Mouse (Mus musculus): ENCODE data around the gene Bricd5.

Bricd5 gene

DNA sequence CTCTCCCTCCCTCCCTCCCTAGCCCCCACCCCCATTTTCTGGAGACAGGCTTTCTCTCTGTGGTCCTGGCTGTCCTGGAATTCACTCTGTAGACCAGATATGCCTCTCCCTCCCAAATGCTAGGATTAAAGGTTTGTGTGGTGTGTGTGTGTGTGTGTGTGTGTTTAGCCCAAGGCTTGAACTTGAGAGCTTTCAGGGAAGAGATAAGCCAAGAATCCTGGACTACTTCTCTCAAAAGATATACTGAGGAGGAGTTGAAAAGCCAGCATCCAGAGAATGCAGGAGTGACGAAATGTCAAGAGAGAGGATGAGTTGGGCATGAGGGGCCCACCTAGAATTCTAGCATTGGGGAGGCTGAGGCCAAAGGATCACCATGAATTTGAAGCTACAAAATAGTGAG is 10.8 kb upstream of the Bricd5 start:
- no peak for DNase-seq (ENCODE audit: low spot score)

DNA sequence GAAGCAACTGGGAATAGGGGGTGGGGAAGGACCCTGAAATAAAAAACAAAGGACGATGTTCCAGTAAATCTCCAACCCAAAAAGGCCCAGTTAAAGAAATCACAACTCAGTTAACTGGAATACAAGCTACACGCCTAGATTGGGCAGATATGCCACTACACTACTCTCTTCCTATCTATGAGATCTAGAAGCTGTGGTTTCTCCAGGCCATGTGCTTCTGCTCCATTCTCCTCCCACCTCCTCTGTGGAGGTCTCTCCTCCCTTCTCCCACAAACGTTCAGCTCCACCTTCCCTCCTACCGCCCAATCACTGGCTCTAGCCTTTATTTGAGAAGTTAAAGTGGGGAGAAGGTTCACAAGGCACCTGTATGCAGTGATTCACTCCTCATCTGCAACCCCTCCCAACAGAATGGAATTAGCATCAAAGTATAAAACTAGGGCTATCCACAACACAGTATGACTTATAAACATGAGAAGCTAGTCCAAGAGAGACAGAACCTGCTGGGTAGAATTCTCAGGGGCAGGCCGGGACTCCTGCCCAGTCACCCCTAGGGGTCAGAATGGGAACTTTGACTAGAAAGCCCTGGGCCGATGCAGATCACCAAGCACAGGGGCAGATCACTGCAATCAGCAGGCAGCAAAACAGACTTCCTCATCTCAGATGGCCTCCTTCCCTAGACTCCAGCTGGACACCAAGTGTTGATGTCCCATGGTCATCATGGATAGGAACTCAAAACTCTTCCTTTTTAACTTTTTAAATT is 10.1 kb upstream of the Bricd5 start:
- peak; percentile 80 for DNase-seq (ENCODE audit: low spot score)

DNA sequence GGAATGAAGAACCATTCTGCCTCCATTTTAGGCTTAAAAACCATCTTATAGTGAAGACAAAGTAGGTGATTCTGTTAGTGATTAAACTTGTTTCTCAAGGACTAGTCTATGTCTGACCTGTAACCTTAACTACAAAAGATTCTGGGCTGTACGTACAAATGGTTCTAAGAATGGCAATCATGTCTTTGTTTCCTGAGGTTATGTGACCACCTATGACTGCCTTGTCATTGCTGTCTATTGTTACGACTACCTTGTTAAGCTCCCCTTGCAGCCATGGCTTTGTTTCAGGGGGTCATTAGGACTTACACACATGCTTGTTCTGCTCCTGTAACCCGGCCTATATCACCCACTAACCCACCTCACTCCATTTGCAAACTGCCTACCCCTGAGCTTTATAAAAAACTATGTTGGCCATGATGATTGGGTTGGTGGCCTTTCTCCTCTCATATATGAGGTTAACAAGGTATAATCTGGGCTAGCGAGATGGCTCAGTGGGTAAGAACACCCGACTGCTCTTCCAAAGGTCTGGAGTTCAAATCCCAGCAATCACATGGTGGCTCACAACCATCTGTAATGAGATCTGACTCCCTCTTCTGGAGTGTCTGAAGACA is 4.9 kb upstream of the Bricd5 start:
- DNase-seq (ENCODE audit: low spot score) = no peak

DNA sequence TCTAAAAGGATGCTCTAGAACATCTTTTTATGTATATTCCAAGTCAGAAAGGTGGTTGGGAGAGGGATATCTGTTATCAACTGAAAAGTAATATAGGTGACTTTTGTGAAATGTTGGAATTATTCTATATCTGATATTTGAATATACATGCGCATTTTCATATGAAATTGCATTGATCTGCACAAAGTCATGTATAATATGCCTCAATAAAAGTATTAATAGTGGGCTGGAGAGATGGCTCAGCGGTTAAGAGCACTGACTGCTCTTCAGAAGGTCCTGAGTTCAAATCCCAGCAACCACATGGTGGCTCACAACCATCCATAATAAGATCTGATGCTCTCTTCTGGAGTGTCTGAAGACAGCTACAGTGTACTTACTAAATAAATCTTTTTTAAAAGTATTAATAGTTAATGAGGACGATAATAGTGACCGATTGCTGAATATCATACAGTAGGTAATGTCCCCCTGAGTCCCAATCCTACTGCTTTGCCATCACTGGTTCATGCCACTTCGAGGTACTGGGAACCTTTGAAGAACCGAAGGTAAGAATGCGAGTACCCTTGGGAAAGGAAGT is 4.3 kb upstream of the Bricd5 start:
- no peak for DNase-seq (ENCODE audit: low spot score)

DNA sequence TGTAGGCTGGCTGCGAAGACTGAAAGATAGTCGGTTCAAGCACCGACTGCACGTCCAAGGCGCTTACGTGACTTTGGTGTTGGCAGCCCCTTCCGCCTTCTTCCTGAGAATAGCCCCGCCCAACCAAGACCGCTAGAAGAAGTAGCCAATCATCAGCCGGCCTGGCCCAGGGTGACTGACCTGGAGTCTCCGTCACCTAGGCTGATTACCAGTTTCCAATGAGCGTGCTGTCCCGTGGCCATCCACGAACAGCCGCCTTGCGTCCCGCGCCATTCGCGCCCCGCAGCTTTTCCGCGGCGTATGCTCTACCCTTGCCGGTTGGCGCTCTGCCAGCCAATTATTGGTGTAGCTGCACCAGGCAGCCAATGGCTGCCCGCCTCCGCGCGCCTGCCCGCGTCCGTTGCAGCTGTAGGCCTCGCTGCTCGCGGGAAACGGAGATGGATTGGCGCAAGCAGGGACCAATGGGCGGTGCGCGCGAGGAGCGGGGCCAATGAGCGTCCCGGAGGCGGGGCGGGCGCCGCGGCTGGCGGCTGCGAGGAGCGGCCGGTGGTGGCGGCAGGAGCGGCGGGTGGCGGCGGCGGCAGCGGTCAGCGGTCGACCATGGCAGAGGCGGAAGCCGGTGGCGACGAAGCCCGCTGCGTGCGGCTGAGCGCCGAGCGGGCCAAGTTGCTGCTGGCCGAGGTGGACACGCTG is 3.6 kb upstream of the Bricd5 start, which contains the start of the genes E4f1 and Pgp:
E4f1 (minus strand) TSS at position 404 of the 693 bp plus-strand sequence.
Pgp (plus strand) TSS at position 483 of the 693 bp plus-strand sequence.
- peak; percentile 99 for DNase-seq (ENCODE audit: low spot score)

DNA sequence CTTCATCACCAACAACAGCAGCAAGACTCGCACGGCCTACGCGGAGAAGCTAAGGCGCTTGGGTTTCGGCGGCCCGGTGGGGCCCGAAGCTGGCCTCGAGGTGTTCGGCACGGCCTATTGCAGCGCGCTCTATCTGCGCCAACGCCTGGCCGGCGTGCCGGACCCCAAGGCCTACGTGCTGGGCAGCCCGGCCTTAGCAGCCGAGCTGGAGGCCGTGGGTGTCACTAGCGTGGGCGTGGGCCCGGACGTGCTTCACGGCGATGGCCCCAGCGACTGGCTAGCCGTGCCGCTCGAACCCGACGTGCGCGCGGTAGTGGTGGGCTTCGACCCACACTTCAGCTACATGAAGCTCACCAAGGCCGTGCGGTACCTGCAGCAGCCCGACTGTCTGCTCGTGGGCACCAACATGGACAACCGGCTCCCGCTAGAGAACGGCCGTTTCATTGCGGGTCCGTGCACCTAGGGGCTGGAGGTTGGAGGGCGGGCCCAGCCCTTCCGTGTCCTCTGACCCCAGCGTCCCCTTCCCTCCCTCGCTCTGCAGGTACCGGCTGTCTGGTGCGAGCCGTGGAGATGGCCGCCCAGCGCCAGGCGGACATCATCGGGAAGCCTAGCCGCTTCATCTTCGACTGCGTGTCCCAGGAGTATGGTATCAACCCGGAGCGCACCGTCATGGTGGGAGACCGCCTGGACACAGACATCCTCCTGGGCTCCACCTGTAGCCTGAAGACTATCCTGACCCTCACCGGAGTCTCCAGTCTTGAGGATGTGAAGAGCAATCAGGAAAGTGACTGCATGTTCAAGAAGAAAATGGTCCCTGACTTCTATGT is 2.8 kb upstream of the Bricd5 start:
- DNase-seq (ENCODE audit: low spot score) = peak; percentile 64

DNA sequence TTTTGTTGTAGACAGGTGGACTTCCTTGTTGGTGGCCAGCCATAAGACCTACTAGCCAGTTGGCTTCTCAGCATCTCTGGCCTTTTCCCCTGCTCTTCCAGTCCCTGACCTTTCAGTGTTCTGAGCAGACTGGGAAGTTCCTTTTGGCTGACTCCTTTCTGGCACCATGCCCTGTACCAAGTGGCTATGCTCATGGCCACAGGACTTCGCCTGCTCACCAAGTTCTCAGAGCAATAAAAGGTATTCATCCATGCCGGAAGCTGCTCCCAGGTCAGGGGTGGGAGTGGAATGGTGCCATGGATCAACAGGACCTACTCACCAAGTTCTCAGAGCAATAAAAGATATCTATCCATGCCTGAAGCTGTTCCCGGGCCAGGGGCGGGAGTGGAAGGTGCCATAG is 1.2 kb upstream of the Bricd5 start:
- DNase-seq (ENCODE audit: low spot score) = peak; percentile 59

DNA sequence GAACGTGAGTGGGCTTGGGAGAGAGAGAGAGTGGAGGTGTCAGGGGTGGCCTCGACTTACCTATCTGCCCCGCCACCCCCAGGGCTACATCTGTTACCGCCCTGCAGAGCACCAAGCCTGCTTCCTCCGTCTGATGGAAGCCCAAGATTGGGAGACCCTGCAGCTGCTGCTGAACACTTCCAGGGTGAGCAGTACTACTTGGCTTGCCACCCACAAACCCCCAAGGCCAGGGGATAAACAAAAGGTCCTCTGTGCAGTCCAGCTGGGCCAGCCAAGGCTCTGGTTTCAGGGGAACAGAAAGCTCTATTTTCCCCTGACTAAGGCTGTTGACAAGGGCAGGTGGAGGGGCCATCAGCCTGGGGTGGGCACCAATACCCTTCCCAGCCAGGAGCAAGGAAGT is 873 bp downstream of the Bricd5 start:
- DNase-seq (ENCODE audit: low spot score) = no peak

DNA sequence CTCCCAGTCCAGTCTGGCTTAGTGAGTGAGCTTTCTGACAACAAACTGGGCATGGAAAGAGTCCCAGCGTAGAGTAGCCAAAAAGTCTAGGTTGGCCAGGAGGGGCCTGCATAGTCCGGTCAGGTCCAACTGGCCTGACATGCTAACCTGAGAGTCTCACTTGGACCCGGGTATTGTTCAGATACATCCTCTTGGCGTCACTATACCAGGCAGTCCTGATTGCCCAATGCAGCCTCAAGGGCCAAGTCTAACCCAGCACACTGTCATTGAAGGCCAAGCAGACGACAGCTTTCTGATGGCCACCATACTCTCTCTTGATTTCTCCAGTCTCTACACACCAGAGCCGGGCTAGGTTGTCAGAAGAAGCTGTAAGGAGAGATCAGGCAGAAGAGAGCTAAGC is 1.9 kb downstream of the Bricd5 start:
- DNase-seq (ENCODE audit: low spot score) = no peak

DNA sequence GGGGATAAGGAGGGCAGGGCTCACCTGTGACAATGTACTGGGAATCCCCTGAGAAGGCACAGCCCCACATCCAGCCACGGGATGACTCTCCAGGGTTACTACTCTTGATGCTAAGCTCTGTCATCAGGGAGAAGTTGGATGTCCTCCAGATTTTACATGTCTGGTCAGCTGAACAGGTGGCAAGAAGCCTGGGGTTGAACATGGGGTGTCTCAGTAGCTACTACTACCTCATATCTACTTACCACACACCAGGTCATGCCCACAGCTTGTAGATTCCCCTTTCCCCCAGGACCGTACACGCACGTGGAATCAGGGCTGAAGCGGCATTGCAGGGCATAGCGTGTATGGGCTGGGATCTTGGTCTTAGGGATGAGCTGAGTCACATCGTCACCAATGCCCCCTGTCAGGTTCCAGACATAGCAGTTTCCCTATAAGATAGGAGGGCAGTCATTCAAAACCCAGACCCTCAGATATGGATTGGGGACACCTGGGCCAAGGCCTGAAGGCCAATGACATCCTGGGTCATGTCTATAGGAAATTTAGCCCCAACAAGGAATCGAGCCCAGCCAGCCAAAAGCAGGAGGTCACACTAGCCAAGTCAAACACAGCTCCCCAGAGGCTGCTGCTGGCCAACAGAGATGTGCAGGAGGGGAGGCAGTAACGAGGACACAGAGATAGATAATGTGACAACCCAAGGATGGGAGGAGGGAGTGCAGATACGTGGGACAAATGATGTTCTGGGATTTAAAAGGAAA is 2.5 kb downstream of the Bricd5 start:
- DNase-seq (ENCODE audit: low spot score) = no peak

DNA sequence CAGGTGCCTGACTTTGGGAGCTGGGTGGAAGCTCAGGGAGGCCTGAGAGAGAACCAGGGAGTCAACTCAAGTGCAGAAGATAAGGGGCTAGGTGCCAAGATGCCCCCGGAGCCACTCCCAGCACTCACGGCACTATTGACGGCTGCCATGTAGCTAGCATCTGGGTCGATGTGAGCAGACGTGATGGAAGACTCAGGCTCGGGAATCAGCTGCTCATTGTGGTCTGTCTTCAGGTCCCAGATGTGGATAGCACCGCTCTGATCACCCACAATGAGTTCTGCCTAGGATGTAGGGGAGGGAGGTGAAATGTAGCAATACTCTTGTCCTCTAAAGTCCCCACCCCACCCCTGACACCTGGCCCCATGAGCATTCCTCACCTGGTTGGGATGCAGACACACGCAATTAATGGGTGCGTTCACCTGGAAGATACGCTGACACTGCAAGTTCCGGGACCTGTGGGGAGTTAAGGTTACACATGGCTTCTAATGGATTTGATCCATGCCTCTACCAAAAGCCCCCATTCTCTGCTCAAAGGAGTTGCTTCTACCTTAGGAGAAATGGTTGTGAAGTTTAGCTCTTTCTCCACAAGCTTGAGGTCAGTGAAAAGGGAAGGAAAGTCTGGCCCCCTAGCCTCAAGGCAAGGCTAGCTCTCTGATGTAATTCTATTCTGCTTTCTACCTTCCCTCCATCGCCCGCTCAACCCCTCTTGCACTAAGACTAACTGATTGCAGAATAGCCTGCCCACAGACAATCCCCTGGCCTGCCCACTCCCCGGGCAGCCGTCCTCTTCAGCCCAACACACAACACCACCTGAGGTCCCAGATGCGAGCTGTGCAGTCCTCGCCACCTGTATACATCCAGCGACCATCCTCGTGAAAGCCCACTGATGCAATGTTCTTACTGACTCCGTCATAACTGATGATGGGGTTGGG is 3.6 kb downstream of the Bricd5 start:
- no peak for DNase-seq (ENCODE audit: low spot score)

DNA sequence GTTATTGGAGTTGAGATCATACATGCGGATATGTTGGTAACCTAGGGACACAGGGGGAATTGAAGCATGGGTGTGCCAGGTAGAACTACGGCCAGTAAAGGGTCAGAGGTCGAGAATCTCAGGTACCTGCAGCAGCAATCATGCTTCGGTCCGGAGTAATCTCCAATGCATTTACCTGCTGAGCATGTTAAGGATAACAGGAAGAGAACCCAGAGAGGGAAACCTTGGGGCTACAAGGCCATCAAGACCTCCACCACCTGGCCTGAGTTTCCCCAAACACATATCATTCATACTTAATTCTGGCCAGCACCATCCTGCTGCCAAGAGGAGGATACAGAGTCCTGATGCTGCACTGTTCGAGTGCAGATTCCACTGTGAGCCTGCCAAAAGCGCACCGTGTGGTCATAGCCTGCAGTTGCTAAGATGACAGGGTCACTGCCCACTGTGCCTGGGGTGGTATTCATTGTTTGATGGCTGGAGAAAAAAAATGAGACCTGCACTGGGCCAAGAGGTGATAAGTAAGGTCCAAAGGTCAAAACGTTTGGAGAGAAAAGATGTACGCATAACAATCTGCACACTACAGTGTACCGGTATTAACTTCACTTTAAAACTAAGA is 4.4 kb downstream of the Bricd5 start:
- no peak for DNase-seq (ENCODE audit: low spot score)

DNA sequence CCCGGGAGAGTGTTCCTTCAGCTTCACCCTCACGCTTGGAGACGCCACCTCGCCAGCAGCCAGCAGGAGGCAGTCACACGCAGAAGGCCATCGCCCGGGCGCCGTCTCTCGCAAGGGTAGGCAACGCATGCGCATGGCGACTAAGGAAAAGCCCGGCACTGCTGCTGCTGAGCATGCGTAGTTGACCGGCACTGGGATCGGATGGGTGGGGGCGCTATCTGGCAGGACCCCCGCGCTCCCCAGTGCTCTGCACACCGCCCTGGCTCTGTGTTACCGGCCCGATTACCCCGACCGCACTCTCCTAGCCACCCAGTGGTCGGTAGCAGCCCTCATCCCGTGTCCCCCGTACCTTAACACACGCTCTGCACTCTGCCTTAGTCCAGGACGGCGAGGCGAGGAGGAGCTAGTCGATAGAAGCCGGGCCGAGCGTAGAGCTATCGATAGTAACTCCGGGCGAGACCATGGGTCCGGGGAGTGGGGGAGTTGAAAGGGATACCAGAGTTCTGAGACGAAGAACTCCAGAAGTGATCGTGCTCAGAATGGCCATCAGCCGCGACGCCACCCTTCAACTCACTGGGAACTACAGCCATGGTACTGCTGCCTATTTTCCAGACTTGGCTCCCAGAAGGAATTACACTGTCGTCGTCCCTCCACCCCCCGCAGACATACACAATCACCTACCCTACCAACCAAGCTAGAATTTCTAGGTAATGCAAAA is 5.1 kb downstream of the Bricd5 start, which contains the start of gene Mlst8:
Mlst8 (minus strand) TSS at position 416 of the 718 bp plus-strand sequence.
- DNase-seq (ENCODE audit: low spot score) = peak; percentile 97

DNA sequence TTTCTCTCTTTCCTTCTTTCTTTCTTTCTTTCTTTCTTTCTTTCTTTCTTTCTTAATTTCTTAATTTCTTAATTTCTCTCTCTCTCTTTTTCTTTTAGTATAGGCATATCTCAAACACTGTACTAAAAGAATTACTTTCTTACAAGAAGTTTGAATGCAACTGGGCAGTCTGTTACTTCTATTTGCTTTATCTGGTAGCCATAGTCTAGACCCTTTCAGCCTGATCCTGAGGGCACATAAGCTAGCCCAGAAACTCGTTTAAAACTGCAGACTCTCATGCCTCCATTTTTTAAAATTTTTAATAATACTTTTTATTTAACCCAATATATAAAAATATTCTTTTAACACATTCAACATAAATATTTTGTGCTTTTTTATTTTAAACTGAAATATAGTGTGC is 5.7 kb downstream of the Bricd5 start:
- no peak for DNase-seq (ENCODE audit: low spot score)

DNA sequence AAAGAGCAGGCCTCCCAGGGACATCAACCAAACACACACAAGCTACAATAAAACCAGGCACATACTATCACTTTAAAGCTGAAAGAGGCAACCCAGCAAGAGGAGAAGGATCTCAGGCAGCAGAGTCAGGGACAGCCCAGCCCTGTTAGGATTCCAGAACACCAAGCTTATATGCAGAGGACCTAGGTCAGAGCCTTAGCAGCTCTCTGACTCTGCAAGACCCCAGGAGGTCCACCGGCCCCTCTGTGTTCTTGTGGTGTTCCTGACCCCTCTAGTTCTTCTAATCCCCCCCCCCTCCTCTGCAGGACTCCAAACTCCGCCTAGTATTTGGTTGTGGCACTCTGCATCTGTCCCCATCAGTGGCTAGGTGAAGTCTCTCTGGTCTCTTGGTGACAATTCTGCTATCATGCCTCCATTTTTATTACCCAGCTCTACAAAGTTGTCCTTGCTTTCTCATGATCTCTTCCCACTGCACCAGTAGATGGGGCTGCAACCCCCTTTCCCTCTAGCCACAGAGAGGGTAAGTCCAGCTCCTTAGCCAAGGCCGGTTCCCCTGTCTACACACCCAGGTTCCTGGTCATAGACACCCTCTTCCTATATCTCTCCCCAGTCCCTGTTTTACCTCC is 6.6 kb downstream of the Bricd5 start:
- peak; percentile 50 for DNase-seq (ENCODE audit: low spot score)

DNA sequence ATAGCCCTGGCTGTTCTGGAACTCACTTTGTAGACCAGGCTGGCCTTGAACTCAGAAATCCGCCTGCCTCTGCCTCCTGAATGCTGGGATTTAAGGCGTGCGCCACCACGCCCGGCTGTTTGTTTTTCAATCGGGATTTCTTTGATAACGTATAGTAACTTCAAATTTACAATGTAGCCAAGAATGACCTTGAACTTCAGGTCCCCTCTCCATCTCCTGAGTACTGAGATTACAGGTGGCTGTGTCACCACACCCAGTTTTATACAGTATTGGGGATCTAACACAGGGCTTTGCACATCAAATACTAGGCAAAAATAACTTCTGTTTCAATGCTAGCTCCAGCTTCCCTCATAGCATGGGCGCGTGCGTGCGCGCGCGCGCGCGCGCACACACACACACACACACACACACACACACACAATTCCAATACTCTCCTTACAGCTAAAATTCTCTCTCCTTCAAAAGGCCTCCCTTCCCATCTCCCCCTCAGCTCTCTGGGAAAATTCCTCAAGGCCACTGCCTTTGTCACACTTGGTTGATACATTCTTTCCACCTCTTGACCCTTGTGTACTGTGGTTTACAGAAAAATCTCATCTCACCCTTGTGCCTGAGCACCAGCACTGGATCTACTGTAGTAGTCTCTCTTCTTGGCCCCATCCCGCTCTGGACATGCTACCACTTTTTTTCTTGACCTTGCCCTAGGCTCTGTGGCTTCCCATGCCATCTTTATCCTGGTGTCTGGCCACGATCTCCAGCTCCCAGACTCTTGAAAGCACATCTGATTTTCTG is 7.5 kb downstream of the Bricd5 start:
- no peak for DNase-seq (ENCODE audit: low spot score)

DNA sequence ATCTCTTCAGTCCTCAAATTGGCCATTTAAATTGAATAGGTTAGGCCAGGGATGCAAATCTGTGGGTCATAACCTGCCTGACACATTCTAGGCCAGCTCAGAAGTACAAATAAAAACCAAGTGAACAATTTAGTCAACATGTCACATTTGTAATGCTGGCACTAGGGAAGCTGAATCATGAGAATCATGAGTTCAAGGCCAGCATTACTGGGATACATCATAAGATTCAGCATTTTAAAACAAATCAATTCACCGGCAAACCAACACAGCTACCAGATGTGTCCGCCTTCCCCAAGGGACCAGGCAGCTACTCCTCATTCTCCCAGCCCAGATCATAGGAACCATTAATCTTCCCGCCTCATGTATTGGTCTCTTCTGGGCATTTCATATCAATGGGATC is 9.8 kb downstream of the Bricd5 start:
- DNase-seq (ENCODE audit: low spot score) = no peak
